Mouse (Mus musculus) large intestine, adult 2 months (tissue): ENCODE measurements around the gene Id2. TPM values are rescaled to one million over a fixed set of nuclear protein-coding genes. Genes with fewer than 3 reads are reported as not detected.

Experiments
- DNase-seq: peaks from one replicate; pipeline ENCODE4 v3.0.0-alpha.2; 2012; ENCODE audit warnings: low read depth, low spot score
- WGBS: fragments of 180-500 bp; shearing (Covaris S2); methylation state at CpG from one replicate; pipeline ENCODE4 v1.1.7; 2018; 5-methylcytosine and 5-hydroxymethylcytosine counted together
- polyA plus RNA-seq: library from polyadenylated mRNA; depleted of rRNA; stranded (reverse); fragments of >200 nt; gene quantifications from 2 replicates; pipeline ENCODE4 v1.2.3, GENCODE M21; 2012; rRNA removed

Gene Id2
- 37.8 and 59.0 TPM in 2 replicates for polyA plus RNA-seq

- no peak for DNase-seq
- 12% methylated on average over 1 of the region's 1 CpGs for WGBS
These were observed at the start of gene Id2 for GRCm38 (mm10) chr12:25097052-25097209. TSS of gene Id2 (minus strand) at chr12:25097140.

GRCm38 (mm10) chr12:25145344-25145698, 48.4 kb upstream of the Id2 start:
- WGBS: 14% methylated on average over 3 of the region's 3 CpGs
- no peak for DNase-seq

- peak; percentile 45 for DNase-seq
- 32% methylated on average over 5 of the region's 5 CpGs for WGBS
These were observed 47.8 kb upstream of the Id2 start for GRCm38 (mm10) chr12:25144591-25145343.

- no peak for DNase-seq
- 35% methylated on average over 2 of the region's 2 CpGs for WGBS
These were observed 46.6 kb upstream of the Id2 start for GRCm38 (mm10) chr12:25143492-25143891.

GRCm38 (mm10) chr12:25142251-25142650, 45.3 kb upstream of the Id2 start:
- WGBS: 76% methylated on average over 7 of the region's 7 CpGs
- DNase-seq: no peak

- 59% methylated on average over 7 of the region's 7 CpGs for WGBS
- no peak for DNase-seq
These were observed 44.4 kb upstream of the Id2 start for GRCm38 (mm10) chr12:25141311-25141710.

GRCm38 (mm10) chr12:25140115-25140514, 43.2 kb upstream of the Id2 start:
- 42% methylated on average over 6 of the region's 6 CpGs for WGBS

GRCm38 (mm10) chr12:25138616-25139015, 41.7 kb upstream of the Id2 start:
- WGBS: 64% methylated on average over 4 of the region's 4 CpGs
- DNase-seq: no peak

More at GRCm38 (mm10) chr12:25140115-25140514, 43.2 kb upstream of the Id2 start:
- peak; percentile 18 for DNase-seq

- 37% methylated on average over 12 of the region's 12 CpGs for WGBS
- no peak for DNase-seq
These were observed 35.1 kb upstream of the Id2 start for GRCm38 (mm10) chr12:25132046-25132445.

GRCm38 (mm10) chr12:25127629-25128028, 30.7 kb upstream of the Id2 start:
- DNase-seq: no peak
- 65% methylated on average over 4 of the region's 4 CpGs for WGBS

- DNase-seq: no peak
- WGBS: 85% methylated on average over 5 of the region's 5 CpGs
These were observed 29.3 kb upstream of the Id2 start for GRCm38 (mm10) chr12:25126228-25126627.

GRCm38 (mm10) chr12:25125239-25125776, 28.4 kb upstream of the Id2 start:
- 93% methylated on average over 16 of the region's 16 CpGs for WGBS
- DNase-seq: no peak

GRCm38 (mm10) chr12:25124431-25125238, 27.7 kb upstream of the Id2 start:
- 72% methylated on average over 19 of the region's 19 CpGs for WGBS
- DNase-seq: no peak

GRCm38 (mm10) chr12:25120753-25121152, 23.8 kb upstream of the Id2 start:
- 94% methylated on average over 4 of the region's 4 CpGs for WGBS
- DNase-seq: no peak

GRCm38 (mm10) chr12:25119278-25119677, 22.3 kb upstream of the Id2 start:
- WGBS: 74% methylated on average over 15 of the region's 15 CpGs
- no peak for DNase-seq

GRCm38 (mm10) chr12:25117856-25118511, 21.0 kb upstream of the Id2 start:
- WGBS: 77% methylated on average over 4 of the region's 4 CpGs
- DNase-seq: no peak

- DNase-seq: no peak
- WGBS: 95% methylated on average over 2 of the region's 2 CpGs
These were observed 19.2 kb upstream of the Id2 start for GRCm38 (mm10) chr12:25116126-25116525.

- WGBS: 88% methylated on average over 1 of the region's 1 CpGs
- DNase-seq: no peak
These were observed 17.5 kb upstream of the Id2 start for GRCm38 (mm10) chr12:25114426-25114825.

- no peak for DNase-seq
- WGBS: 89% methylated on average over 2 of the region's 2 CpGs
These were observed 16.4 kb upstream of the Id2 start for GRCm38 (mm10) chr12:25113357-25113756.

- WGBS: 97% methylated on average over 2 of the region's 2 CpGs
- no peak for DNase-seq
These were observed 15.9 kb upstream of the Id2 start for GRCm38 (mm10) chr12:25112806-25113205.

- WGBS: 67% methylated on average over 7 of the region's 7 CpGs
- DNase-seq: no peak
These were observed 13.7 kb upstream of the Id2 start for GRCm38 (mm10) chr12:25110682-25111078.
